Mouse (Mus musculus): Measurements from ENCODE around the gene Btk.

Btk gene

GRCm38 (mm10) chrX:134580528-134581305 is 2.7 kb downstream of the Btk start:
- DNase-seq = no peak

GRCm38 (mm10) chrX:134577896-134578295 is 5.5 kb downstream of the Btk start:
- no peak for DNase-seq

- DNase-seq = no peak
These were observed 16.7 kb downstream of the Btk start for GRCm38 (mm10) chrX:134566536-134567222.

GRCm38 (mm10) chrX:134564326-134564725 is 19.0 kb downstream of the Btk start:
- DNase-seq = no peak

- no peak for DNase-seq
These were observed 28.9 kb downstream of the Btk start for GRCm38 (mm10) chrX:134554425-134554824.

- no peak for DNase-seq
These were observed 30.0 kb downstream of the Btk start for GRCm38 (mm10) chrX:134553326-134553725.

GRCm38 (mm10) chrX:134550903-134551302 is 32.5 kb downstream of the Btk start:
- DNase-seq = peak; percentile 47

- DNase-seq = no peak
These were observed 36.0 kb downstream of the Btk start for GRCm38 (mm10) chrX:134547330-134547729.

GRCm38 (mm10) chrX:134541955-134542308 is 41.4 kb downstream of the Btk start:
- DNase-seq = no peak

- peak; percentile 57 for DNase-seq
These were observed 42.0 kb downstream of the Btk start, which contains the start of gene Timm8a1 for GRCm38 (mm10) chrX:134541145-134541954. TSS of gene Timm8a1 (minus strand) at chrX:134541865.

- peak; percentile 40 for DNase-seq
These were observed 42.8 kb downstream of the Btk start for GRCm38 (mm10) chrX:134540414-134541135.

GRCm38 (mm10) chrX:134539795-134540194 is 43.6 kb downstream of the Btk start:
- peak; percentile 1 for DNase-seq

- DNase-seq = no peak
These were observed 50.0 kb downstream of the Btk start for GRCm38 (mm10) chrX:134533346-134533745.

GRCm38 (mm10) chrX:134525260-134525659 is 58.1 kb downstream of the Btk start:
- no peak for DNase-seq

GRCm38 (mm10) chrX:134523772-134524171 is 59.6 kb downstream of the Btk start:
- DNase-seq = no peak

GRCm38 (mm10) chrX:134509473-134509872 is 73.9 kb downstream of the Btk start:
- no peak for DNase-seq

- no peak for DNase-seq
These were observed 75.4 kb downstream of the Btk start for GRCm38 (mm10) chrX:134507977-134508376.

- DNase-seq = no peak
These were observed 82.7 kb downstream of the Btk start for GRCm38 (mm10) chrX:134500651-134501050.
